Mouse (Mus musculus) lung, embryonic 15.5 days (tissue): ENCODE data around the gene Anxa3. TPM values are rescaled to one million over a fixed set of nuclear protein-coding genes. Genes with fewer than 3 reads are reported as not detected.

Experiments
- ATAC-seq: fragments of 200-750 bp; cut with Nextera tagmentation; 2 replicates; pipeline ENCODE4 v1.8.0; 2017; ENCODE audit warnings: moderate number of reproducible peaks, borderline replicate concordance; ENCODE audit not compliant: low FRiP score, low TSS enrichment; ENCODE audit errors: extremely low read depth
- H3K27ac ChIP-seq: fragments of 300-500 bp; sonication (generic); 2 replicates; pipeline ENCODE4 v1.5.1; 2015; ENCODE audit warnings: moderate library complexity, mild to moderate bottlenecking, inconsistent platforms
- H3K27me3 ChIP-seq: fragments of 300-500 bp; sonication (generic); 2 replicates; pipeline ENCODE4 v1.6.1; 2015; ENCODE audit warnings: inconsistent platforms
- H3K36me3 ChIP-seq: fragments of 300-500 bp; sonication (generic); 2 replicates; pipeline ENCODE4 v1.6.1; 2015; ENCODE audit warnings: inconsistent platforms
- H3K4me1 ChIP-seq: fragments of 300-500 bp; sonication (generic); 2 replicates; pipeline ENCODE4 v1.6.1; 2015; ENCODE audit warnings: inconsistent platforms
- H3K4me2 ChIP-seq: fragments of 300-500 bp; sonication (generic); 2 replicates; pipeline ENCODE4 v1.6.1; 2015; ENCODE audit warnings: inconsistent platforms, mild to moderate bottlenecking, moderate library complexity
- H3K4me3 ChIP-seq: fragments of 300-500 bp; sonication (generic); 2 replicates; pipeline ENCODE4 v1.5.1; 2015; ENCODE audit warnings: mild to moderate bottlenecking, inconsistent platforms
- H3K9ac ChIP-seq: fragments of 300-500 bp; sonication (generic); 2 replicates; pipeline ENCODE4 v1.6.1; 2015; ENCODE audit warnings: inconsistent platforms
- H3K9me3 ChIP-seq: fragments of 300-500 bp; sonication (generic); 2 replicates; pipeline ENCODE4 v1.6.1; 2016; ENCODE audit warnings: inconsistent platforms
- WGBS: fragments of 180-500 bp; shearing (Covaris S2); methylation state at CpG from one replicate; pipeline ENCODE4 v1.1.7; 2015; 5-methylcytosine and 5-hydroxymethylcytosine counted together
- polyA plus RNA-seq: library from polyadenylated mRNA; unstranded; fragments of >200 nt; fragmentation: Nextera tagmentation; extraction: Ambion mirVana; gene quantifications from 2 replicates; pipeline ENCODE4 v1.2.1, GENCODE M21; 2015

The Anxa3 gene
- polyA plus RNA-seq, 1 experiment from 2014 or later, result 85.7 TPM

- Histone ChIP-seq H3K36me3 (no peaks in the 10 kb centered on the region), H3K4me2 (no peak overlapping the region), H3K4me3 (no peak overlapping the region), H3K27me3 (no peaks in the 10 kb centered on the region), H3K9me3 (no peaks in the 10 kb centered on the region), H3K4me1 (no peaks in the 10 kb centered on the region), H3K9ac (no peak overlapping the region), H3K27ac (no peak overlapping the region)
- no peak for ATAC-seq
- WGBS, result 40% methylated on average over 3 of the region's 3 CpGs
Observed at GRCm38 (mm10) chr5:96849232-96849631, 56.1 kb downstream of the Anxa3 start.

DNA sequence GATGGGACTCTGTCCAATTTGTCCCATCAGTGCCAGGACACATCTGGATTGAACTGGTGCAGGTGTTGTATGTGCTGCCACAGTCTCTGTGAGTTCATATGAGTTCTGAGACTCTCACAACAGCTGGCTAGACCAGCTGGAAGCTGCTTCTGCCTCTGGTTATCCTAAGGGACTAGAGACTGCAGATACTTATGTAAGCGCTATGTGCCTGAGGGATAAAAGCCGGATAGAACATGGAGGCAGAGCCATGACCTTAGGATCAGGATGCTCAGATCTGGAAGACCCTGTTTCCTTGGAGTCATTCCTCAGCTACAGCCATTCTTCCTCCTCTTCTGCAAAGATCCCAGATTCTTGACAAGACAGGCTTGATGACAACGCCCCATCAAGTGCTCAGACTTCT is 60.3 kb downstream of the Anxa3 start:
- Histone ChIP-seq H3K4me3 (no peak overlapping the region), H3K27ac (no peak overlapping the region), H3K36me3 (no peaks in the 10 kb centered on the region), H3K9ac (no peak overlapping the region), H3K4me1 (no peaks in the 10 kb centered on the region), H3K9me3 (no peaks in the 10 kb centered on the region), H3K4me2 (no peak overlapping the region), H3K27me3 (no peaks in the 10 kb centered on the region)
- 74% methylated on average over 3 of the region's 3 CpGs for WGBS
- ATAC-seq, result no peak

- Histone ChIP-seq H3K27me3 (no peaks in the 10 kb centered on the region), H3K9ac (no peak overlapping the region), H3K4me1 (no peaks in the 10 kb centered on the region), H3K36me3 (no peaks in the 10 kb centered on the region), H3K4me2 (no peak overlapping the region), H3K4me3 (no peak overlapping the region), H3K9me3 (no peaks in the 10 kb centered on the region), H3K27ac (no peak overlapping the region)
- 67% methylated on average over 3 of the region's 3 CpGs for WGBS
- no peak for ATAC-seq
Observed at GRCm38 (mm10) chr5:96854350-96854749, 61.2 kb downstream of the Anxa3 start.

DNA sequence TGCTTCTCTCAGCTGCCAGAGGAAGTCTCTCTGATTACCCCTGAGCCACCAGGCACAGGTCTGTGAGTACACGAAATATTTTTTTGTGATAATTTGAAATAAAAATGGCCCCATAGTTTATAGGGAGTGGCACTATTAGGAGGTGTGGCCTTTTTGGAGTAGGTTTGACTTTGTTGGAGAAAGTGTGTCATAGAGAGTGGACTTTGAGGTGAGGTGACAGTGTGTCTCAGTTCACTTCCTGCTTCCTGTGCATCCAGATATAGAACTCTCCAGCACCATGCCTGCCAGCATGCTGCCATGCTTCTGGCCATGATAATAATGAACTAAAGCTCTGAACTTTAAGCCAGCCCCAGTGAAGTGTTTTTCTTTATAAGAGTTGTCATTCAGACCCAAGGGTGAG is 66.8 kb downstream of the Anxa3 start:
- Histone ChIP-seq H3K27ac (no peak overlapping the region), H3K27me3 (no peaks in the 10 kb centered on the region), H3K9me3 (no peaks in the 10 kb centered on the region), H3K4me2 (no peak overlapping the region), H3K4me3 (no peak overlapping the region), H3K4me1 (no peaks in the 10 kb centered on the region), H3K36me3 (no peaks in the 10 kb centered on the region), H3K9ac (no peak overlapping the region)
- no peak for ATAC-seq
- WGBS, result 76% methylated on average over 1 of the region's 1 CpGs

- Histone ChIP-seq H3K36me3 (no peaks in the 10 kb centered on the region), H3K9ac (no peak overlapping the region), H3K9me3 (no peaks in the 10 kb centered on the region), H3K4me1 (0 out of 2 replicates have a peak, but pooled peaks cover 6% of the 10 kb centered on the region), H3K27ac (no peak overlapping the region), H3K4me3 (no peak overlapping the region), H3K27me3 (no peaks in the 10 kb centered on the region), H3K4me2 (no peak overlapping the region)
- ATAC-seq, result no peak
- 88% methylated on average over 4 of the region's 4 CpGs for WGBS
Observed at GRCm38 (mm10) chr5:96867171-96867570, 74.0 kb downstream of the Anxa3 start.

DNA sequence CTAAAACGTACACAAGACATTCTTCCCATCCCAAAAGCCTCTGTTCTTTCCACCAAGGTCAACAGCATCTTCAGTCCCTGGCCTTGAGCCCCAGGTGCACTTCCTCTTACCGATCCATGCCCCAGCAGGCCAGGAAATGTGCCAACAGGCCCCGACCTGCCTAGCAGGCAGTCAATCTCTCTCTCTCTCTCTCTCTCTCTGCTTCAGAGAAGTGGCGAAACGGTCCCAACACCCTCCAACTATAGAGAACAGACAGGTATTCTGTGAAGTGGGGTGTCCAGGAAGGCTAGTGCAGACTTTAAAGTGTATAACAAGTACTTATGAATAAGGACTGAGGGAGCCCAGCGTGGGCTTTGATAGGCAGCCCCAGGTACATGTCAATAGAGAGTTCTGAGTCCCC is 75.8 kb downstream of the Anxa3 start:
- Histone ChIP-seq H3K9ac (no peak overlapping the region), H3K27ac (peak overlapping the region; percentile 39), H3K9me3 (no peaks in the 10 kb centered on the region), H3K27me3 (no peaks in the 10 kb centered on the region), H3K4me1 (0 out of 2 replicates have a peak, but pooled peaks cover 6% of the 10 kb centered on the region), H3K4me3 (no peak overlapping the region), H3K4me2 (no peak overlapping the region), H3K36me3 (no peaks in the 10 kb centered on the region)
- 44% methylated on average over 6 of the region's 6 CpGs for WGBS
- peak; percentile 65 for ATAC-seq

DNA sequence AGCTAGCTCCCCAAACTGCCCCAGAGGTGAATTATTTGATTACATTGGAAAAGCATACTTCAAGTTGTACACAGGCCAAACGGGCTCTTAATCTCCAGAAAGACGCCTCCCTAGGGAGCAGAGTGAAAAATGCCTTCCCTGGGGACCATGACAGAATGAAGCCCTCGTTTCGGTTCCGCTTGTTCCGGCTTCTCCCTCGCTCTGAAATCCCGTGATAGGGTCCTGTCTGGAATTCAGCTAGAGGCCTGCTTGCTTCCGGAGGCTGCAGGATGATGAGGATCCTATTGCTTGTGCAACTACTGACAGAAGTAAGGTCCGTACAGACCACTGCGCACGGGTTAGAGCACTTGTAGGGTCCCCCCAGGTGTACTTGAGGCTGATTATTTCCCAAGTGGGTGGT is 77.9 kb downstream of the Anxa3 start:
- WGBS, result 80% methylated on average over 12 of the region's 12 CpGs
- Histone ChIP-seq H3K9ac (no peak overlapping the region), H3K4me1 (0 out of 2 replicates have a peak, but pooled peaks cover 6% of the 10 kb centered on the region), H3K4me2 (no peak overlapping the region), H3K27me3 (no peaks in the 10 kb centered on the region), H3K4me3 (no peak overlapping the region), H3K9me3 (no peaks in the 10 kb centered on the region), H3K36me3 (no peaks in the 10 kb centered on the region), H3K27ac (no peak overlapping the region)
- no peak for ATAC-seq

GRCm38 (mm10) chr5:96878178-96878577 is 85.0 kb downstream of the Anxa3 start:
- Histone ChIP-seq H3K4me3 (no peak overlapping the region), H3K27me3 (no peaks in the 10 kb centered on the region), H3K4me1 (no peaks in the 10 kb centered on the region), H3K9me3 (no peaks in the 10 kb centered on the region), H3K27ac (no peak overlapping the region), H3K9ac (no peak overlapping the region), H3K36me3 (no peaks in the 10 kb centered on the region), H3K4me2 (no peak overlapping the region)
- 95% methylated on average over 1 of the region's 1 CpGs for WGBS
- ATAC-seq, result no peak

GRCm38 (mm10) chr5:96878851-96879540 is 85.9 kb downstream of the Anxa3 start:
- no peaks in the 10 kb centered on the region for H3K4me1 ChIP-seq
- H3K4me3 ChIP-seq, result no peak overlapping the region
- no peaks in the 10 kb centered on the region for H3K27me3 ChIP-seq
- H3K9ac ChIP-seq, result no peak overlapping the region
- WGBS, result 90% methylated on average over 11 of the region's 11 CpGs
- no peak for ATAC-seq
- H3K27ac ChIP-seq, result no peak overlapping the region
- H3K36me3 ChIP-seq, result no peaks in the 10 kb centered on the region
- H3K4me2 ChIP-seq, result no peak overlapping the region
- no peaks in the 10 kb centered on the region for H3K9me3 ChIP-seq

DNA sequence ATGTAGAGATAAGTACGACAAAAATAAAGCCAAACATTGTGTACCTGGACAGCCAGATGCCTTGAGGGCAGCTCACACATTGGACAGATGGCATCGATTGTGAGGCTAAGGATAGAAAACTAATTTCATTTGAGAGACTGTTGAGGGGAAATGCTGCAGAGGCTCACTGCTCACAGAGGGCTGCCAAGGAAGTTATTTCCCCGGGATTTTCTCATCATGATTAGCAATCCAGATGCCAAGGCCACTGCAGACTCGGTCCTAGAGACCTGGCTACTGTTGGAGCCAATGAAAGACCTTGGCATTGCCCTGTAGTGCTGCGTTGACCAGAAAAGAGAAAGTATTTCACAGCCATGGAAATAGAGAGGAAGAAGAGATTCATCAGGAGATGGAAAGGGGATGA is 87.1 kb downstream of the Anxa3 start:
- Histone ChIP-seq H3K4me3 (no peak overlapping the region), H3K27ac (no peak overlapping the region), H3K9ac (no peak overlapping the region), H3K27me3 (no peaks in the 10 kb centered on the region), H3K9me3 (no peaks in the 10 kb centered on the region), H3K4me1 (no peaks in the 10 kb centered on the region), H3K36me3 (no peaks in the 10 kb centered on the region), H3K4me2 (no peak overlapping the region)
- 75% methylated on average over 5 of the region's 5 CpGs for WGBS
- ATAC-seq, result no peak

DNA sequence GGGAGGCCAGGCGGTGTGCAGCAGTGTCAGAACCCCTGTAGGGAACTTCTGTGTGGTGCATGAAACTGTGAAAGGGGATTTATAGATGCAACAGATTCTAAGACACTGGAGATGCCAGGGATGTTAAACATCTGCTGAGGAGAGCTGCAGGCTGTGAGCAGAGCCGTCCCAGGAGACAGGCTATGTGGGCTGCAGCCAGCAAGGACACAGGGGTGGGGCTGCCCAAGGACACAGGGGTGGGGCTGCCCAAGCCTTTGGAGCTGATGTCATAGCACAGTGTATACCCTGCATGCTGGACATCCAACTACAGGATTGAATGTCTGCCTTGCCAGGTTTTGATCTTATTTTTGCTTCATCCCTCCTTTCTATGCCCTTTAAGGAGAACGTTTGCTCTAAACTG is 88.0 kb downstream of the Anxa3 start:
- Histone ChIP-seq H3K27me3 (no peaks in the 10 kb centered on the region), H3K4me2 (no peak overlapping the region), H3K4me3 (no peak overlapping the region), H3K9me3 (no peaks in the 10 kb centered on the region), H3K9ac (no peak overlapping the region), H3K36me3 (no peaks in the 10 kb centered on the region), H3K4me1 (no peaks in the 10 kb centered on the region), H3K27ac (no peak overlapping the region)
- 53% methylated on average over 3 of the region's 3 CpGs for WGBS
- peak; percentile 67; the same call in 1 of the 2 replicates for ATAC-seq

- no peak overlapping the region for H3K4me2 ChIP-seq
- H3K9me3 ChIP-seq, result no peaks in the 10 kb centered on the region
- 77% methylated on average over 3 of the region's 3 CpGs for WGBS
- H3K27ac ChIP-seq, result no peak overlapping the region
- H3K4me1 ChIP-seq, result no peaks in the 10 kb centered on the region
- H3K9ac ChIP-seq, result no peak overlapping the region
- no peak for ATAC-seq
- H3K36me3 ChIP-seq, result no peaks in the 10 kb centered on the region
- no peak overlapping the region for H3K4me3 ChIP-seq
- H3K27me3 ChIP-seq, result no peaks in the 10 kb centered on the region
Observed at GRCm38 (mm10) chr5:96881613-96882012, 88.5 kb downstream of the Anxa3 start.

GRCm38 (mm10) chr5:96885202-96885601 is 92.1 kb downstream of the Anxa3 start:
- 73% methylated on average over 7 of the region's 7 CpGs for WGBS

More at GRCm38 (mm10) chr5:96885202-96885601, 92.1 kb downstream of the Anxa3 start:
- Histone ChIP-seq H3K27ac (no peak overlapping the region), H3K4me1 (no peaks in the 10 kb centered on the region), H3K36me3 (no peaks in the 10 kb centered on the region), H3K9ac (no peak overlapping the region), H3K27me3 (no peaks in the 10 kb centered on the region), H3K4me3 (no peak overlapping the region), H3K9me3 (no peaks in the 10 kb centered on the region), H3K4me2 (no peak overlapping the region)
- ATAC-seq, result no peak
